Mouse (Mus musculus) brain, embryonic 18.5 days (tissue): Measurements from ENCODE around the gene Laptm5.

Experiments used
- DNase-seq: peaks from one replicate; pipeline ENCODE4 v3.0.0-alpha.2; 2012; ENCODE audit warnings: low read depth, low spot score

Gene Laptm5

GRCm38 (mm10) chr4:130913077-130913476 is at the start of gene Laptm5:
Gene Laptm5 (plus strand): TSS chr4:130913125.
- DNase-seq = no peak

- no peak for DNase-seq
Measured at GRCm38 (mm10) chr4:130865460-130865859, 47.5 kb upstream of the Laptm5 start.

- DNase-seq = peak; percentile 76
Measured at GRCm38 (mm10) chr4:130865901-130866371, 47.0 kb upstream of the Laptm5 start.

GRCm38 (mm10) chr4:130867940-130868339 is 45.0 kb upstream of the Laptm5 start:
- DNase-seq = no peak

- DNase-seq = no peak
Measured at GRCm38 (mm10) chr4:130868803-130869202, 44.1 kb upstream of the Laptm5 start.

GRCm38 (mm10) chr4:130872414-130872813 is 40.5 kb upstream of the Laptm5 start:
- no peak for DNase-seq

- DNase-seq = no peak
Measured at GRCm38 (mm10) chr4:130873440-130873839, 39.5 kb upstream of the Laptm5 start.

GRCm38 (mm10) chr4:130874601-130875000 is 38.3 kb upstream of the Laptm5 start:
- no peak for DNase-seq

- DNase-seq = no peak
Measured at GRCm38 (mm10) chr4:130876016-130876726, 36.8 kb upstream of the Laptm5 start.

- peak; percentile 71 for DNase-seq
Measured at GRCm38 (mm10) chr4:130878273-130879047, 34.5 kb upstream of the Laptm5 start.

- no peak for DNase-seq
Measured at GRCm38 (mm10) chr4:130879048-130879384, 33.9 kb upstream of the Laptm5 start.

- DNase-seq = no peak
Measured at GRCm38 (mm10) chr4:130881336-130881735, 31.6 kb upstream of the Laptm5 start.

- no peak for DNase-seq
Measured at GRCm38 (mm10) chr4:130882762-130883161, 30.2 kb upstream of the Laptm5 start.

GRCm38 (mm10) chr4:130883820-130884533 is 28.9 kb upstream of the Laptm5 start:
- DNase-seq = no peak

- DNase-seq = no peak
Measured at GRCm38 (mm10) chr4:130887148-130887745, 25.7 kb upstream of the Laptm5 start.

GRCm38 (mm10) chr4:130889777-130890510 is 23.0 kb upstream of the Laptm5 start:
- DNase-seq = no peak

GRCm38 (mm10) chr4:130890511-130890840 is 22.4 kb upstream of the Laptm5 start:
- no peak for DNase-seq

- DNase-seq = no peak
Measured at GRCm38 (mm10) chr4:130892001-130892587, 20.8 kb upstream of the Laptm5 start.

GRCm38 (mm10) chr4:130893688-130894087 is 19.2 kb upstream of the Laptm5 start:
- DNase-seq = no peak

- no peak for DNase-seq
Measured at GRCm38 (mm10) chr4:130895701-130896100, 17.2 kb upstream of the Laptm5 start.

GRCm38 (mm10) chr4:130896372-130896771 is 16.6 kb upstream of the Laptm5 start:
- no peak for DNase-seq
